9 mouse cellular contexts compared by ENCODE assay signal in the genomic region with DNA sequence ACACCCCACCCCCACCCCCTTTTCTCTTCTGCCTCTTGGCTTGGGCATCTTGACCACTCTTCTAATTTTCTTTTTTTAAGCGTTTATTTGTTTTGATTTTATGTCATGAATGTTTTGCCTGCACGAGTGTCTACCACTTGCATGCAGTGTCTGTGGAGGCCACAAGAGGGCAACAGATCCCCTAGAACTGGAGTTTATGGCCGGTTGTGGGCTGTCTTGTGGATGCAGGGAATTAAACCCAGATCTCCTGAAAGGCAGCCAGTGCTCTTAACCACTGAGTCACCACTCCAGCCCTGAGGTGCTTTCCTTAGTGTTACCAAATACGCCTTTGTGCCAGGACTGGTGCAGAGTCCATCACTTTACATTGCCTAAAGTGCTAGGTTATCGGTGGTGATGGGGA. TPM values are rescaled to one million over a fixed set of nuclear protein-coding genes. Genes with fewer than 3 reads are reported as not detected.
DNase-seq lines count a peak whose midpoint lies in the region; ATAC-seq and TF ChIP-seq lines count a peak whose summit lies in the region.
"Had no signal": no experiment of that assay in that cellular context is flagged by ENCODE, and none has a peak within 500 bp of the region (broad histone marks: within the 10 kb centered on the region; RNA-seq: fewer than 3 reads in every experiment).

No protein-coding gene starts in this region.

- no peak overlapping the region for H3K4me2 ChIP-seq in midbrain, embryonic 11.5 days
- H3K4me2 ChIP-seq in midbrain, embryonic 14.5 days (ENCODE audit: low read length) = no peak overlapping the region
- H3K4me2 ChIP-seq in liver, embryonic 13.5 days = no peak overlapping the region
- no peak overlapping the region for H3K4me2 ChIP-seq in stomach, postnatal 0 days (replicated peaks; ENCODE audit: low read depth)

- H3K9ac ChIP-seq in midbrain, embryonic 11.5 days (ENCODE audit: low read length) = no peak overlapping the region
- no peak overlapping the region for H3K9ac ChIP-seq in midbrain, embryonic 14.5 days (replicated peaks; ENCODE audit: low read length)
- no peak overlapping the region for H3K9ac ChIP-seq in liver, embryonic 13.5 days
- H3K9ac ChIP-seq in stomach, postnatal 0 days (ENCODE audit: low read length) = no peak overlapping the region

- DNase-seq in gastrocnemius, adult 18-20 months (ENCODE audit: low spot score) = peak; percentile 20
- no peak for DNase-seq in gastrocnemius, postnatal 4 days (ENCODE audit: low spot score in 2 of 2)
- DNase-seq in midbrain, embryonic 11.5 days (ENCODE audit: low spot score, missing footprints) = peak; percentile 84
- DNase-seq in midbrain, embryonic 14.5 days = no peak
- DNase-seq in c-Kit-positive CD71-positive TER-119-positive erythroid progenitor cells, embryonic 14.5 days (ENCODE audit: low spot score) = peak; percentile 34
- peak; percentile 16 for DNase-seq in liver, embryonic 13.5 days
- DNase-seq in stomach, postnatal 0 days (ENCODE audit: low spot score) = peak; percentile 26
- no peak for DNase-seq in frontal cortex, postnatal 14 days (ENCODE audit: low spot score in 2 of 2)

- WGBS in midbrain, embryonic 11.5 days = 59% methylated on average over 5 of the region's 5 CpGs
- WGBS in midbrain, embryonic 14.5 days = 69% methylated on average over 5 of the region's 5 CpGs
- WGBS in liver, embryonic 13.5 days (ENCODE audit: insufficient replicate concordance) = 50% methylated on average over 5 of the region's 5 CpGs
- WGBS in stomach, postnatal 0 days = 62% methylated on average over 5 of the region's 5 CpGs

- TF ChIP-seq CTCF in stomach, postnatal 0 days (IDR thresholded peaks at IDR 0.05; ENCODE audit: low read depth) = peak; percentile 80

- H3K9me3 ChIP-seq in midbrain, embryonic 11.5 days (ENCODE audit: control insufficient read depth, low read length) = no peaks in the 10 kb centered on the region
- H3K9me3 ChIP-seq in midbrain, embryonic 14.5 days (ENCODE audit: control insufficient read depth, low read length) = no peaks in the 10 kb centered on the region
- H3K9me3 ChIP-seq in liver, embryonic 13.5 days (replicated peaks) = no peaks in the 10 kb centered on the region
- no peaks in the 10 kb centered on the region for H3K9me3 ChIP-seq in stomach, postnatal 0 days (ENCODE audit: control insufficient read depth, low read length)

- H3K36me3 ChIP-seq in midbrain, embryonic 11.5 days (ENCODE audit: control insufficient read depth, insufficient read depth, low read length) = no peaks in the 10 kb centered on the region
- H3K36me3 ChIP-seq in midbrain, embryonic 14.5 days (ENCODE audit: control insufficient read depth, insufficient read depth, low read length) = no peaks in the 10 kb centered on the region
- no peaks in the 10 kb centered on the region for H3K36me3 ChIP-seq in liver, embryonic 13.5 days
- H3K36me3 ChIP-seq in stomach, postnatal 0 days (ENCODE audit: control insufficient read depth, insufficient read depth, low read length) = no peaks in the 10 kb centered on the region

- no peak for TF ChIP-seq EP300 in stomach, postnatal 0 days (optimal IDR thresholded peaks at IDR 0.05)

- no peak for ATAC-seq in midbrain, embryonic 11.5 days (ENCODE audit: low FRiP score)
- ATAC-seq in midbrain, embryonic 14.5 days (ENCODE audit: low FRiP score, low TSS enrichment) = no peak
- no peak for ATAC-seq in liver, embryonic 13.5 days (ENCODE audit: low read depth)
- ATAC-seq in stomach, postnatal 0 days (ENCODE audit: low FRiP score, low TSS enrichment) = no peak

- no peak overlapping the region for H3K4me3 ChIP-seq in midbrain, embryonic 11.5 days (ENCODE audit: low read depth, low read length)
- no peak overlapping the region for H3K4me3 ChIP-seq in midbrain, embryonic 14.5 days (replicated peaks; ENCODE audit: low read depth, low read length)
- no peak overlapping the region for H3K4me3 ChIP-seq in liver, embryonic 13.5 days (replicated peaks)
- no peak overlapping the region for H3K4me3 ChIP-seq in stomach, postnatal 0 days (ENCODE audit: low read depth, low read length)
- H3K4me3 ChIP-seq: myocyte had no signal

- no peak overlapping the region for H3K27ac ChIP-seq in midbrain, embryonic 11.5 days (ENCODE audit: low read depth, low read length)
- H3K27ac ChIP-seq in midbrain, embryonic 14.5 days (replicated peaks; ENCODE audit: low read depth, low read length) = no peak overlapping the region
- H3K27ac ChIP-seq in liver, embryonic 13.5 days = no peak overlapping the region
- H3K27ac ChIP-seq in stomach, postnatal 0 days (replicated peaks) = no peak overlapping the region

- H3K4me1 ChIP-seq in midbrain, embryonic 11.5 days (ENCODE audit: control insufficient read depth, insufficient read depth, low read length) = peaks cover 4% of the 10 kb centered on the region; the same call in 1 of the 2 replicates
- H3K4me1 ChIP-seq in midbrain, embryonic 14.5 days (ENCODE audit: control insufficient read depth, insufficient read depth, low read length) = 0 out of 2 replicates have a peak, but pooled peaks cover 4% of the 10 kb centered on the region
- H3K4me1 ChIP-seq in liver, embryonic 13.5 days (replicated peaks) = no peaks in the 10 kb centered on the region
- no peaks in the 10 kb centered on the region for H3K4me1 ChIP-seq in stomach, postnatal 0 days (replicated peaks; ENCODE audit: control insufficient read depth, insufficient read depth)

- H3K27me3 ChIP-seq in midbrain, embryonic 11.5 days (ENCODE audit: control insufficient read depth, insufficient read depth, low read length) = no peaks in the 10 kb centered on the region; the same call in 1 of the 2 replicates
- H3K27me3 ChIP-seq in midbrain, embryonic 14.5 days (ENCODE audit: control insufficient read depth, insufficient read depth, low read length) = no peaks in the 10 kb centered on the region
- no peaks in the 10 kb centered on the region for H3K27me3 ChIP-seq in liver, embryonic 13.5 days
- H3K27me3 ChIP-seq in stomach, postnatal 0 days (ENCODE audit: control insufficient read depth, insufficient read depth, low read length) = no peaks in the 10 kb centered on the region

RNA-seq across cellular contexts. Expression of a gene that starts 39.8 kb away (rescaled TPM):
- 1 to 10 TPM; 1.0 to 1.4 TPM for total RNA-seq in gastrocnemius, adult 18-20 months (2021)
- 1 to 10 TPM; 2.8 to 3.8 TPM for total RNA-seq in gastrocnemius, postnatal 4 days (2021)
- polyA plus RNA-seq in midbrain, embryonic 11.5 days (2014; fragmentation: Nextera tagmentation; extraction: Ambion mirVana) = 0.63 and 1.2 TPM in 2 replicates
- polyA plus RNA-seq in midbrain, embryonic 14.5 days (2014; fragmentation: Nextera tagmentation; extraction: Ambion mirVana) = 0.72 TPM in 2 replicates
- polyA plus RNA-seq in liver, embryonic 13.5 days (2015; fragmentation: Nextera tagmentation; extraction: Ambion mirVana) = 9.4 and 9.8 TPM in 2 replicates
- polyA plus RNA-seq in stomach, postnatal 0 days (2015; fragmentation: Nextera tagmentation; extraction: Ambion mirVana) = 1.3 TPM in 2 replicates

RNA-seq across cellular contexts. Expression of a gene that starts 52.2 kb away (rescaled TPM):
- 10 to 100 TPM; 35.7 to 58.2 TPM for total RNA-seq in gastrocnemius, adult 18-20 months (2021)
- 100 to 1,000 TPM; 130 to 134 TPM for total RNA-seq in gastrocnemius, postnatal 4 days (2021)
- polyA plus RNA-seq in midbrain, embryonic 11.5 days (2014; fragmentation: Nextera tagmentation; extraction: Ambion mirVana) = 10.2 and 10.8 TPM in 2 replicates
- 4.4 and 4.9 TPM in 2 replicates for polyA plus RNA-seq in midbrain, embryonic 14.5 days (2014; fragmentation: Nextera tagmentation; extraction: Ambion mirVana)
- polyA plus RNA-seq in liver, embryonic 13.5 days (2015; fragmentation: Nextera tagmentation; extraction: Ambion mirVana) = 6.7 and 8.1 TPM in 2 replicates
- 1.1 and 1.4 TPM in 2 replicates for polyA plus RNA-seq in stomach, postnatal 0 days (2015; fragmentation: Nextera tagmentation; extraction: Ambion mirVana)

Comparison
In these comparisons a context has a peak if more than half of its experiments do, and no peak if none do; other contexts are left out.
1. DNase-seq: peak in gastrocnemius, adult 18-20 months (single experiment), midbrain, embryonic 11.5 days (single experiment), c-Kit-positive CD71-positive TER-119-positive erythroid progenitor cells, embryonic 14.5 days (single experiment), liver, embryonic 13.5 days (single experiment) and stomach, postnatal 0 days (single experiment); none in gastrocnemius, postnatal 4 days (0 of 2), midbrain, embryonic 14.5 days (single experiment) and frontal cortex, postnatal 14 days (0 of 2).